8 mouse cellular contexts compared by ENCODE assay signal in genomic region chr3:41742278-41742934, GRCm38 (mm10). TPM values are rescaled to one million over a fixed set of nuclear protein-coding genes. Genes with fewer than 3 reads are reported as not detected.
A peak's percentile ranks its signal among the peaks of the same experiment; 100 is the strongest.
DNase-seq lines count a peak whose midpoint lies in the region; ATAC-seq and TF ChIP-seq lines count a peak whose summit lies in the region.

Gene Sclt1, minus strand, starts transcription at chr3:41742514.
Gene D3Ertd751e, plus strand, starts transcription at chr3:41742611.

- peaks cover 21% of the 10 kb centered on the region for H3K4me1 ChIP-seq in hindbrain, embryonic 13.5 days (replicated peaks)

- H3K27ac ChIP-seq in hindbrain, embryonic 13.5 days = peak within 1 kb of the TSS; percentile 97

- H3K4me3 ChIP-seq in hindbrain, embryonic 13.5 days = peak within 1 kb of the TSS; percentile 78

- H3K4me2 ChIP-seq in hindbrain, embryonic 13.5 days = peak within 1 kb of the TSS; percentile 81

- ATAC-seq in Patski = peak; percentile 98
- ATAC-seq in hindbrain, embryonic 13.5 days (ENCODE audit: low FRiP score) = peak; percentile 99

- WGBS in hindbrain, embryonic 13.5 days = under 1% methylated on average over 66 of the region's 66 CpGs

- DNase-seq in Patski (ENCODE audit: low read depth, low spot score) = peak; percentile 89
- peak; percentile 99 for DNase-seq in cerebellum, postnatal 14 days
- peak; percentile 96 to 97 for DNase-seq in frontal cortex, postnatal 14 days (ENCODE audit: low spot score in 2 of 2)
- DNase-seq in layer of hippocampus, postnatal 25 days (ENCODE audit: extremely low spot score in 1 of 2, low spot score in 1 of 2) = peak; percentile 89 to 93
- DNase-seq in lung, postnatal 25 days (ENCODE audit: low spot score) = peak; percentile 97
- peak; percentile 97 for DNase-seq in retina, embryonic 14.5 days (ENCODE audit: low spot score)
- DNase-seq in thymus, postnatal 4 days = peak; percentile 97

- POLR2A ChIA-PET in Patski (lab: Charles Lee) = no interaction called here

- in situ Hi-C loops in Patski (cut with MboI; ENCODE audit: low pct_unique_long_range_greater_than_20kb) = no loop called here

- H3K36me3 ChIP-seq in hindbrain, embryonic 13.5 days = no peaks in the 10 kb centered on the region

- no peaks in the 10 kb centered on the region for H3K27me3 ChIP-seq in Patski
- H3K27me3 ChIP-seq in hindbrain, embryonic 13.5 days = no peaks in the 10 kb centered on the region

- H3K9me3 ChIP-seq in hindbrain, embryonic 13.5 days = no peaks in the 10 kb centered on the region

- no peak for TF ChIP-seq CTCF in Patski (IDR thresholded peaks at IDR 0.05)

- peak within 1 kb of the TSS; percentile 88 for H3K9ac ChIP-seq in hindbrain, embryonic 13.5 days

- CTCF ChIA-PET in Patski (lab: Charles Lee) = interaction anchor here (1.5 to 5.3 kb wide), 3 partner anchors 12 to 559 kb away, joined by 3 to 37 read pairs (median 7); no protein-coding TSS in a partner anchor

RNA-seq across cellular contexts. Expression of gene Sclt1, which starts in this region (rescaled TPM):
- polyA plus RNA-seq in Patski (2021) = 20.5 TPM
- polyA plus RNA-seq in hindbrain, embryonic 13.5 days (2015; fragmentation: Nextera tagmentation; extraction: Ambion mirVana) = 21.3 and 22.1 TPM in 2 replicates
- 10 to 100 TPM; 11.8 to 18.6 TPM for total RNA-seq in layer of hippocampus, postnatal 25 days (2021)

RNA-seq across cellular contexts. Expression of gene D3Ertd751e, which starts in this region (rescaled TPM):
- polyA plus RNA-seq in Patski (2021) = 10.6 TPM
- 12.1 and 12.2 TPM in 2 replicates for polyA plus RNA-seq in hindbrain, embryonic 13.5 days (2015; fragmentation: Nextera tagmentation; extraction: Ambion mirVana)
- total RNA-seq in layer of hippocampus, postnatal 25 days (2021) = 1 to 10 TPM; 8.1 to 8.7 TPM

Comparison
In these comparisons a context has a peak if more than half of its experiments do, and no peak if none do; other contexts are left out.
1. Peak in every context shown above with its lines: DNase-seq, ATAC-seq, H3K4me3 ChIP-seq and H3K27ac ChIP-seq.